Mouse (Mus musculus) heart, adult 2 months (tissue): ENCODE measurements around the gene Gps2. TPM values are rescaled to one million over a fixed set of nuclear protein-coding genes. Genes with fewer than 3 reads are reported as not detected.

Experiments
- DNase-seq, 2 experiments: peaks; one replicate each; pipeline ENCODE4 v3.0.0; 2021
- H3K27ac ChIP-seq: fragments of 200-600 bp; 2 replicates; pipeline ENCODE4 v1.8.1; 2022
- H3K27me3 ChIP-seq: fragments of 200-500 bp; 2 replicates; pipeline ENCODE4 v1.6.1; 2012; ENCODE audit warnings: mild to moderate bottlenecking, low read length, inconsistent platforms, mixed read lengths; ENCODE audit not compliant: control insufficient read depth, insufficient read depth
- H3K36me3 ChIP-seq: fragments of 200-500 bp; 2 replicates; pipeline ENCODE4 v1.6.1; 2012; ENCODE audit warnings: low read length, inconsistent platforms; ENCODE audit not compliant: control insufficient read depth, insufficient read depth
- H3K4me1 ChIP-seq: fragments of 200-500 bp; 2 replicates; pipeline ENCODE4 v1.6.1; 2011; ENCODE audit warnings: low read length; ENCODE audit not compliant: control insufficient read depth, insufficient read depth
- H3K4me3 ChIP-seq: fragments of 200-600 bp; 2 replicates; pipeline ENCODE4 v1.8.1; 2022
- H3K79me2 ChIP-seq: fragments of 200-500 bp; replicated peaks from 2 replicates; pipeline ENCODE4 v1.6.1; 2012; ENCODE audit warnings: mild to moderate bottlenecking, inconsistent platforms, low read length, moderate library complexity, mixed read lengths; ENCODE audit not compliant: control insufficient read depth, insufficient read depth
- H3K9ac ChIP-seq: fragments of 200-500 bp; 2 replicates; pipeline ENCODE4 v1.6.1; 2012; ENCODE audit warnings: low read depth, mild to moderate bottlenecking, control low read depth, inconsistent platforms, low read length, mixed read lengths
- CTCF ChIP-seq: fragments of 200-600 bp; IDR thresholded peaks from 2 replicates; pipeline ENCODE4 v1.8.1; 2022; ENCODE audit warnings: antibody characterized with exemption, mild to moderate bottlenecking, moderate library complexity
- EP300 ChIP-seq: fragments of 200-500 bp; IDR thresholded peaks from 2 replicates; pipeline ENCODE4 v1.6.1; 2011; ENCODE audit warnings: low read depth, low read length, control low read depth; ENCODE audit not compliant: insufficient read depth
- POLR2A ChIP-seq: fragments of 200-500 bp; IDR thresholded peaks from 2 replicates; pipeline ENCODE4 v1.6.1; 2011; ENCODE audit warnings: mild to moderate bottlenecking, low read depth, low read length, control low read depth; ENCODE audit not compliant: insufficient read depth
- WGBS: fragments of 180-500 bp; shearing (Covaris S2); methylation state at CpG from one replicate; pipeline ENCODE4 v1.1.7; 2018; 5-methylcytosine and 5-hydroxymethylcytosine counted together
- intact Hi-C: fragments of 180-260 bp; cut with DNase I; formaldehyde crosslinking; loops from one replicate; pipeline ENCODE4 v1.15.1; 2025
- polyA plus RNA-seq: library from polyadenylated mRNA; depleted of rRNA; stranded (reverse); fragments of >200 nt; gene quantifications from 2 replicates; pipeline ENCODE4 v1.2.3, GENCODE M21; 2012
- total RNA-seq, 2 experiments: library from RNA; stranded (reverse); gene quantifications; 2 replicates each; pipeline ENCODE4 v1.2.3; 2021

Gene Gps2
- total and polyA plus RNA-seq, 3 experiments = 27.2 to 63.9 (median 28.4) TPM

- Histone ChIP-seq H3K4me3 (peak within 1 kb of the TSS; percentile 50), H3K27ac (peak within 1 kb of the TSS; percentile 71), H3K36me3 (no peaks in the 10 kb centered on the region), H3K27me3 (no peaks in the 10 kb centered on the region), H3K9ac (peak within 1 kb of the TSS; percentile 81), H3K79me2 (no peaks in the 10 kb centered on the region), H3K4me1 (peaks cover 11% of the 10 kb centered on the region)
- intact Hi-C loops = loop anchor here (2.0 kb wide), 1 partner anchor 65 kb away; the partner anchor contains the start of gene Dvl2
- WGBS = 3% methylated on average over 62 of the region's 62 CpGs
- TF ChIP-seq CTCF (peak; percentile 21; the same call in 1 of the 2 replicates), EP300 (no peak), POLR2A (no peak)
- peak; percentile 88 to 89 for DNase-seq
Observed at GRCm38 (mm10) chr11:69935137-69935879, 21.6 kb downstream of the Gps2 start, which contains the start of gene Ybx2. TSS of gene Ybx2 (plus strand) at chr11:69935796.

- 2% methylated on average over 30 of the region's 30 CpGs for WGBS
- peak overlapping the region; percentile 71 for H3K27ac ChIP-seq
- no peaks in the 10 kb centered on the region for H3K79me2 ChIP-seq
- H3K4me3 ChIP-seq = peak overlapping the region; percentile 50
- no peaks in the 10 kb centered on the region for H3K36me3 ChIP-seq
- TF ChIP-seq EP300 = no peak
- no peak for TF ChIP-seq CTCF
- no peak for TF ChIP-seq POLR2A
- peak in 1 of 2 experiments; percentile 40 for DNase-seq
- H3K9ac ChIP-seq = peak overlapping the region; percentile 81
- intact Hi-C loops = no loop called here
- H3K27me3 ChIP-seq = no peaks in the 10 kb centered on the region
- peaks cover 11% of the 10 kb centered on the region for H3K4me1 ChIP-seq
Observed at GRCm38 (mm10) chr11:69936156-69936555, 22.5 kb downstream of the Gps2 start.

DNA sequence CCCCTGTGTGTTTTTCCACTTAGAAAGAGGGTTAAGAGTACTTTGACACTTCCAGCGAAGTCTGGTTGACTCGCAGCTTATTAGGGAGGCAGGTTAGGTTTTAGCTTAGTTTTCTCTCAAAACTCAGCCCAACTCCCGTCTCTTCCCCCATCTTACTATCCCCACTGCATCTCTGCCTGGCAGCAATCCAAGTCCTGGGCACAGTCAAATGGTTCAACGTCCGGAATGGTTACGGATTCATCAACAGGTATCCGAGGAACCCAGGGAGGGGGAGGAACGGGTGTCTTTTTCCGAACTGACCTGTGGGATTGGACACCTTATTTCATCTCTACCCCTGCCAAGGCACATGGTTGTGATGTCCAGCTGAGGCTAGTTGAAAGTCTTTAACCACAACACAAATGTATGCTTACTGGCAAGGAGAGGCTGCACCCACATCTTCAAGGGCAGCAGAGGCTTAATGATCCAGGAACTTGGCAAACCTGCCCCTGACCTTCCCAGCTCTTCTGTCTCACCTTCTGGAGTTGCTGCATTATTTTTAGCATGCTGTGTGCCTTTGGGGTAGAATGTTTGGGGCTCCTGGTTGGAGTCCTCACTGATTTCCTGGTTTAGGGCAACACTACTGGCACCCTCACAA lies 23.1 kb downstream of the Gps2 start:
- intact Hi-C loops = no loop called here
- 33% methylated on average over 9 of the region's 9 CpGs for WGBS
- Histone ChIP-seq H3K27me3 (no peaks in the 10 kb centered on the region), H3K9ac (peak overlapping the region; percentile 81), H3K36me3 (no peaks in the 10 kb centered on the region), H3K4me3 (peak overlapping the region; percentile 50; the same call in 1 of the 2 replicates), H3K4me1 (peaks cover 11% of the 10 kb centered on the region), H3K79me2 (no peaks in the 10 kb centered on the region), H3K27ac (peak overlapping the region; percentile 71)
- peak; percentile 38 to 53 for DNase-seq
- no peak for TF ChIP-seq CTCF
- TF ChIP-seq POLR2A = no peak
- no peak for TF ChIP-seq EP300

GRCm38 (mm10) chr11:69937385-69937784 lies 23.7 kb downstream of the Gps2 start:
- peak overlapping the region; percentile 71 for H3K27ac ChIP-seq

GRCm38 (mm10) chr11:69937834-69938233 lies 24.1 kb downstream of the Gps2 start:
- Histone ChIP-seq H3K27me3 (no peaks in the 10 kb centered on the region), H3K27ac (peak overlapping the region; percentile 71), H3K36me3 (no peaks in the 10 kb centered on the region), H3K9ac (peak overlapping the region; percentile 34), H3K4me1 (peaks cover 11% of the 10 kb centered on the region), H3K4me3 (no peak overlapping the region), H3K79me2 (no peaks in the 10 kb centered on the region)
- TF ChIP-seq POLR2A (no peak), EP300 (no peak), CTCF (no peak)
- DNase-seq = no peak
- 57% methylated on average over 5 of the region's 5 CpGs for WGBS
- intact Hi-C loops = loop anchor here (1.0 kb wide), 1 partner anchor 8 kb away; no protein-coding TSS in a partner anchor

More at GRCm38 (mm10) chr11:69937385-69937784, 23.7 kb downstream of the Gps2 start:
- H3K4me1 ChIP-seq = peaks cover 11% of the 10 kb centered on the region
- peak overlapping the region; percentile 34 for H3K9ac ChIP-seq
- WGBS = 21% methylated on average over 4 of the region's 4 CpGs
- H3K27me3 ChIP-seq = no peaks in the 10 kb centered on the region
- no peaks in the 10 kb centered on the region for H3K79me2 ChIP-seq
- intact Hi-C loops = no loop called here
- TF ChIP-seq CTCF = no peak
- 0 out of 2 replicates have a peak, but pooled peaks have one; percentile 23 for TF ChIP-seq POLR2A
- no peak for TF ChIP-seq EP300
- peak; percentile 67 to 71 for DNase-seq
- no peaks in the 10 kb centered on the region for H3K36me3 ChIP-seq
- H3K4me3 ChIP-seq = no peak overlapping the region
